Mouse (Mus musculus): ENCODE measurements around the gene Lum. TPM values are rescaled to one million over a fixed set of nuclear protein-coding genes. Genes with fewer than 3 reads are reported as not detected.

Lum gene
- total and polyA plus RNA-seq, 3 experiments: not detected

- in situ Hi-C loops (cut with MboI; ENCODE audit: low pct_ligation_motif_present, low pct_unique_long_range_greater_than_20kb, low sequenced_read_pairs) (no loop called here), dilution Hi-C loops (cut with MboI; ENCODE audit: extremely low pct_ligation_motif_present, extremely low pct_unique_long_range_greater_than_20kb, low sequenced_read_pairs) (no loop called here)
- no peaks in the 10 kb centered on the region for H3K79me2 ChIP-seq (replicated peaks; ENCODE audit: control insufficient read depth, extremely low read depth, insufficient read depth, poor library complexity, severe bottlenecking)
- no peak overlapping the region for H3K4me3 ChIP-seq (replicated peaks in 1 of 3; ENCODE audit: low read depth in 2 of 3, low read length in 2 of 3, poor library complexity in 1 of 3)
- H3K4me2 ChIP-seq (ENCODE audit: insufficient read depth, low read depth, poor library complexity, severe bottlenecking): no peak overlapping the region
- H3K4me1 ChIP-seq (ENCODE audit: control insufficient read depth in 1 of 2, insufficient read depth in 2 of 2): peaks cover 4 to 11% of the 10 kb centered on the region in 2 experiments; a peak in 3 of 4 replicates
- H3K9ac ChIP-seq (ENCODE audit: insufficient read depth, low read depth): no peak overlapping the region
- no peak overlapping the region for H3K27ac ChIP-seq (ENCODE audit: insufficient read depth, low read depth)
- TF ChIP-seq ZKSCAN1 (IDR thresholded peaks at IDR 0.05; ENCODE audit: borderline replicate concordance, low read depth, low read length): no peak
- no peak for TF ChIP-seq ZMIZ1 (IDR thresholded peaks at IDR 0.05; ENCODE audit: low read depth, low read length)
- no peak for TF ChIP-seq MEF2A (IDR thresholded peaks at IDR 0.05; ENCODE audit: borderline replicate concordance, low read depth, low read length)
- no peaks in the 10 kb centered on the region for H3K27me3 ChIP-seq (replicated peaks)
- H3K36me3 ChIP-seq (replicated peaks in 1 of 2; ENCODE audit: control insufficient read depth in 1 of 2, insufficient read depth in 1 of 2, low read length in 1 of 2): no peaks in the 10 kb centered on the region
- no peaks in the 10 kb centered on the region for H3K9me3 ChIP-seq (replicated peaks; ENCODE audit: low read length)
- no peak for DNase-seq (ENCODE audit: extremely low read depth)
Observed at GRCm38 (mm10) chr10:97601744-97602143, 36.8 kb downstream of the Lum start.

DNA sequence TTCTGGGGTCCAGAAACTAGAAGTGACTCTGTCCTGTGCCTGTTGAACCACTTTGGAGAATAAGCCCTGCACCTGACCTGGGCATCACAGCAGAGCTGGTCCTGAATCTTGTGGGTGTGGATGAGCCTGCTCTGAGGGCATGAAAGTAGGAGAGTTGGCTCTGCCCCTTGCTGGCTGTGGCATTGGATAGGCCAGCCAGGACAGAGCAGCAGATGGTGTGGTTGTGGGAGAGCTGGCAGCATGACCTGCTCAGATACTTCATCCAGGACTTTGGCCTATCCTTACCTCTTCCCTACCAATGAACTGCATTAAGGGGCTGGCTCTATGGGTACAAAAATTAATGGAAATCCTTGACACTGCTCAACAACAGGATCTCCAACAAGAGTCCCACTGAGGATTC is 38.3 kb downstream of the Lum start:
- in situ Hi-C loops (cut with MboI; ENCODE audit: low pct_ligation_motif_present, low pct_unique_long_range_greater_than_20kb, low sequenced_read_pairs) (no loop called here), dilution Hi-C loops (cut with MboI; ENCODE audit: extremely low pct_ligation_motif_present, extremely low pct_unique_long_range_greater_than_20kb, low sequenced_read_pairs) (no loop called here)
- peaks cover 4 to 11% of the 10 kb centered on the region in 2 experiments; a peak in 3 of 4 replicates for H3K4me1 ChIP-seq (ENCODE audit: control insufficient read depth in 1 of 2, insufficient read depth in 2 of 2)
- no peak overlapping the region for H3K4me3 ChIP-seq (replicated peaks in 1 of 3; ENCODE audit: low read depth in 2 of 3, low read length in 2 of 3, poor library complexity in 1 of 3)
- TF ChIP-seq E2F4 (IDR thresholded peaks at IDR 0.05; ENCODE audit: insufficient replicate concordance, low read depth, low read length) (no peak), POLR2AphosphoS2 (IDR thresholded peaks at IDR 0.05; ENCODE audit: low read depth, low read length) (no peak), BHLHE40 (IDR thresholded peaks at IDR 0.05; ENCODE audit: low read depth, low read length) (no peak), RAD21 (IDR thresholded peaks at IDR 0.05; ENCODE audit: low read depth, low read length) (no peak), TCF12 (IDR thresholded peaks at IDR 0.05; ENCODE audit: low read depth, low read length) (no peak), CHD2 (IDR thresholded peaks at IDR 0.05; ENCODE audit: low read length) (no peak), PAX5 (IDR thresholded peaks at IDR 0.05; ENCODE audit: low read length) (no peak), CTCF (conservative IDR thresholded peaks at IDR 0.05 in 1 of 2, IDR thresholded peaks at IDR 0.05 in 1 of 2; ENCODE audit: low read depth in 2 of 2, low read length in 2 of 2) (no peak), ZKSCAN1 (IDR thresholded peaks at IDR 0.05; ENCODE audit: borderline replicate concordance, low read depth, low read length) (no peak), GABPA (IDR thresholded peaks at IDR 0.05; ENCODE audit: insufficient replicate concordance, low read depth, low read length) (no peak), SMC3 (IDR thresholded peaks at IDR 0.05; ENCODE audit: low read depth, low read length) (no peak)
- no peaks in the 10 kb centered on the region for H3K79me2 ChIP-seq (replicated peaks; ENCODE audit: control insufficient read depth, extremely low read depth, insufficient read depth, poor library complexity, severe bottlenecking)
- no peak for DNase-seq (ENCODE audit: extremely low read depth)
- no peak overlapping the region for H3K4me2 ChIP-seq (ENCODE audit: insufficient read depth, low read depth, poor library complexity, severe bottlenecking)
- H3K9me3 ChIP-seq (replicated peaks; ENCODE audit: low read length): no peaks in the 10 kb centered on the region
- no peak overlapping the region for H3K27ac ChIP-seq (ENCODE audit: insufficient read depth, low read depth)
- H3K9ac ChIP-seq (ENCODE audit: insufficient read depth, low read depth): no peak overlapping the region
- no peaks in the 10 kb centered on the region for H3K27me3 ChIP-seq (replicated peaks)
- no peaks in the 10 kb centered on the region for H3K36me3 ChIP-seq (replicated peaks in 1 of 2; ENCODE audit: control insufficient read depth in 1 of 2, insufficient read depth in 1 of 2, low read length in 1 of 2)

DNA sequence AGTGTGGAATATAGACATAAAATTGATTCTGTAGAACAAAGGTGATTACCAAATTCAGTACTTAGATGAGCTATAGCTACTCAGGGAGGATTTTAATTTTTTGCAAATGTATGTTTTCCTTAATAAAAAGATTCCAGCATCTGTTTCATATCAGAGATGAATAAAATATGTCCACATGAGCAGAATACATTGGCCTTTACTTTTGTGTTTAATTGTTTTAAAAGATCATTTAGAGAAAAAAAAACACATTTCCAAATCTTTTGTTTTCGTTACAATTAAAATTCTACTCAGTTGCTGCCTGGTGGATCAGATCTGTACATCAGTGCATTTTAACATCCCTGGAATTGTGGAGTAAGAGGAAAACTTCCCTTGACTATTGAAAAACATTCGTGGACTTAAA is 41.7 kb downstream of the Lum start, which contains the start of gene Kera:
Kera (plus strand) TSS at position 301 of the 400 bp plus-strand sequence.
- no peak for TF ChIP-seq ZKSCAN1 (IDR thresholded peaks at IDR 0.05; ENCODE audit: borderline replicate concordance, low read depth, low read length)
- TF ChIP-seq TCF12 (IDR thresholded peaks at IDR 0.05; ENCODE audit: low read depth, low read length): no peak
- TF ChIP-seq IRF4 (IDR thresholded peaks at IDR 0.05; ENCODE audit: low read depth, low read length): no peak
- no peak for TF ChIP-seq MAX (IDR thresholded peaks at IDR 0.05; ENCODE audit: low read length)
- no peak for TF ChIP-seq MYC (IDR thresholded peaks at IDR 0.05; ENCODE audit: low read depth, low read length)
- TF ChIP-seq CHD2 (IDR thresholded peaks at IDR 0.05; ENCODE audit: low read length): no peak
- no peak for TF ChIP-seq TBP (conservative IDR thresholded peaks at IDR 0.05; ENCODE audit: low read depth, low read length)
- no peak for TF ChIP-seq HCFC1 (IDR thresholded peaks at IDR 0.05; ENCODE audit: low read depth, low read length)
- TF ChIP-seq SIN3A (IDR thresholded peaks at IDR 0.05; ENCODE audit: low read length): no peak
- no peak for TF ChIP-seq USF1 (IDR thresholded peaks at IDR 0.05; ENCODE audit: low read depth, low read length)
- no peak for TF ChIP-seq SMC3 (IDR thresholded peaks at IDR 0.05; ENCODE audit: low read depth, low read length)
- TF ChIP-seq RAD21 (IDR thresholded peaks at IDR 0.05; ENCODE audit: low read depth, low read length): no peak
- no peak for TF ChIP-seq KAT2A (IDR thresholded peaks at IDR 0.05; ENCODE audit: insufficient replicate concordance, low read length)
- TF ChIP-seq JUN (IDR thresholded peaks at IDR 0.05; ENCODE audit: insufficient read depth, low read depth, low read length): no peak
- TF ChIP-seq MEF2A (IDR thresholded peaks at IDR 0.05; ENCODE audit: borderline replicate concordance, low read depth, low read length): no peak
- no peak for TF ChIP-seq MAFK (IDR thresholded peaks at IDR 0.05; ENCODE audit: insufficient replicate concordance, low read length)
- no peak for TF ChIP-seq USF2 (conservative IDR thresholded peaks at IDR 0.05; ENCODE audit: low read depth, low read length)
- no peak for TF ChIP-seq PAX5 (IDR thresholded peaks at IDR 0.05; ENCODE audit: low read length)
- no peak for TF ChIP-seq POLR2A (IDR thresholded peaks at IDR 0.05; ENCODE audit: low read depth, low read length)
- no peak for TF ChIP-seq ZC3H11A (IDR thresholded peaks at IDR 0.05; ENCODE audit: low read depth, low read length)
- H3K36me3 ChIP-seq (replicated peaks in 1 of 2; ENCODE audit: control insufficient read depth in 1 of 2, insufficient read depth in 1 of 2, low read length in 1 of 2): no peaks in the 10 kb centered on the region
- in situ Hi-C loops (cut with MboI; ENCODE audit: low pct_ligation_motif_present, low pct_unique_long_range_greater_than_20kb, low sequenced_read_pairs): no loop called here

More for the DNA sequence above, 41.7 kb downstream of the Lum start, which contains the start of gene Kera:
- dilution Hi-C loops (cut with MboI; ENCODE audit: extremely low pct_ligation_motif_present, extremely low pct_unique_long_range_greater_than_20kb, low sequenced_read_pairs): no loop called here
- Histone ChIP-seq H3K79me2 (replicated peaks; ENCODE audit: control insufficient read depth, extremely low read depth, insufficient read depth, poor library complexity, severe bottlenecking) (no peaks in the 10 kb centered on the region), H3K9me3 (replicated peaks; ENCODE audit: low read length) (no peaks in the 10 kb centered on the region), H3K4me2 (ENCODE audit: insufficient read depth, low read depth, poor library complexity, severe bottlenecking) (no peak within 1 kb of the TSS), H3K4me1 (ENCODE audit: control insufficient read depth in 1 of 2, insufficient read depth in 2 of 2) (peaks cover 4 to 11% of the 10 kb centered on the region in 2 experiments; a peak in 3 of 4 replicates), H3K4me3 (replicated peaks in 1 of 3; ENCODE audit: low read depth in 2 of 3, low read length in 2 of 3, poor library complexity in 1 of 3) (no peak within 1 kb of the TSS), H3K9ac (ENCODE audit: insufficient read depth, low read depth) (no peak within 1 kb of the TSS), H3K27ac (ENCODE audit: insufficient read depth, low read depth) (no peak within 1 kb of the TSS), H3K27me3 (replicated peaks) (no peaks in the 10 kb centered on the region)
- DNase-seq (ENCODE audit: extremely low read depth): no peak

Measured in CH12.LX (cell line).